In the genomic region with DNA sequence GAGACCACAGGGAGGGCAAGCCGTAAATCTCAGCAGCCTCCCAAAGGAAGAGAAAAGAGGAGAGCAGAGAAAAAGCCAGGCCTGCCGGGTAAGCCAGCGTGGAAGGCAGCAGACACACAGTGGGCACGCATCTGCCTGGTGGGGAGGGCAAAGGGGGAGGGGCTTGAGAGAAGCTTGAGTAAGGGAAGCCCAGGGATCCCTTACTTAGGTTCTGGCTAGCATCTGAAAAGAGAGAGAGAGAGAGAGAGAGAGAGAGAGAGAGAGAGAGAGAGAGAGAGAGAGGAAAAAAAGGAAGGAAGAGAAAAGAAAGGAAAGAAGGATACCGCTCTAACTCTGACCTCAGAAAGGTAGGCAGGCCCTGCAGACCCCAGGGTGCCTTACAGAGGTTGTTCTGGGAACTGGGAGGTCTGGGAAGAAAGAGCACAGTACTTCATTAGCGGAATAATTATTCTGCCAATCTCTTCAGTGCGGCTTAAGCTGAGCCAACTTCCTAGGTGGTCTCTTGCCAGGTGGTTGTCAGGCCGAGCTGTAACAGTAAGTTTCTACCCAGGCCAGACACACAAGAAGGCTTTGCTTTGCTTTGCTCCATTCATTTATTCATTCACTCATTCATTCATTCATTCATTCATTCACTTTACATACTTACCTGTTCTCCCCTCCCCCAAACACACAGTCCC, we compare ENCODE assay signal across 23 mouse cellular contexts. TPM values are rescaled to one million over a fixed set of nuclear protein-coding genes. Genes with fewer than 3 reads are reported as not detected.
DNase-seq lines count a peak whose midpoint lies in the region; ATAC-seq and TF ChIP-seq lines count a peak whose summit lies in the region.
"Had no signal": no experiment of that assay in that cellular context is flagged by ENCODE, and none has a peak within 500 bp of the region (broad histone marks: within the 10 kb centered on the region; RNA-seq: fewer than 3 reads in every experiment).

No protein-coding gene starts in this region.

- no peak overlapping the region for H3K9ac ChIP-seq in midbrain, postnatal 0 days (replicated peaks; ENCODE audit: low read length, poor library complexity, severe bottlenecking)
- H3K9ac ChIP-seq in midbrain, embryonic 16.5 days (ENCODE audit: low read depth, low read length): no peak overlapping the region
- no peak overlapping the region for H3K9ac ChIP-seq in forebrain, embryonic 16.5 days (replicated peaks; ENCODE audit: low read depth, low read length)
- H3K9ac ChIP-seq: embryonic facial prominence, embryonic 13.5 days; hindbrain, embryonic 13.5 days; intestine, embryonic 15.5 days; liver, embryonic 13.5 days; lung, embryonic 15.5 days; midbrain, embryonic 12.5 days had no signal

- TF ChIP-seq CTCF in midbrain, postnatal 0 days (IDR thresholded peaks at IDR 0.05): no peak

- peak; percentile 68 for DNase-seq in heart, adult 11 months
- DNase-seq in heart, postnatal 25 days (ENCODE audit: low spot score): no peak
- peak; percentile 49 for DNase-seq in midbrain, postnatal 0 days (ENCODE audit: low spot score)
- peak; percentile 54 for DNase-seq in retina, embryonic 14.5 days (ENCODE audit: low spot score)
- DNase-seq in heart, adult 8-10 months (ENCODE audit: low spot score): no peak
- DNase-seq: B cell, adult 2 months; cerebellum, adult 8-10 months; gastrocnemius, postnatal 36 days; layer of hippocampus, postnatal 36 days; liver, embryonic 13.5 days; right cerebral cortex, postnatal 14 days; spleen, adult 18-20 months; thymus, postnatal 25 days had no signal

- intact Hi-C loops in heart, postnatal 25 days (cut with DNase I): no loop called here

- H3K4me1 ChIP-seq in midbrain, postnatal 0 days (ENCODE audit: insufficient read depth, low read length): no peaks in the 10 kb centered on the region
- peaks cover 7% of the 10 kb centered on the region for H3K4me1 ChIP-seq in midbrain, embryonic 16.5 days (ENCODE audit: control insufficient read depth, insufficient read depth, low read length)
- peaks cover 24% of the 10 kb centered on the region for H3K4me1 ChIP-seq in forebrain, embryonic 16.5 days (replicated peaks; ENCODE audit: control insufficient read depth, insufficient read depth, low read length)
- H3K4me1 ChIP-seq: heart, embryonic 10.5 days; intestine, embryonic 15.5 days; liver, embryonic 13.5 days; lung, embryonic 15.5 days had no signal

- no peak overlapping the region for H3K4me3 ChIP-seq in midbrain, postnatal 0 days (ENCODE audit: low read depth, low read length)
- no peak overlapping the region for H3K4me3 ChIP-seq in midbrain, embryonic 16.5 days (ENCODE audit: low read depth, low read length)
- H3K4me3 ChIP-seq in forebrain, embryonic 16.5 days (replicated peaks; ENCODE audit: low read length): no peak overlapping the region
- H3K4me3 ChIP-seq: embryonic facial prominence, embryonic 13.5 days; heart, embryonic 10.5 days; hindbrain, embryonic 13.5 days; intestine, embryonic 15.5 days; liver, embryonic 13.5 days; lung, embryonic 15.5 days; midbrain, embryonic 12.5 days had no signal

- H3K9me3 ChIP-seq in midbrain, postnatal 0 days (ENCODE audit: low read length): no peaks in the 10 kb centered on the region
- H3K9me3 ChIP-seq in midbrain, embryonic 16.5 days (replicated peaks; ENCODE audit: control insufficient read depth, low read length, poor library complexity, severe bottlenecking): no peaks in the 10 kb centered on the region
- H3K9me3 ChIP-seq in forebrain, embryonic 16.5 days (ENCODE audit: control insufficient read depth, low read length): no peaks in the 10 kb centered on the region
- H3K9me3 ChIP-seq: embryonic facial prominence, embryonic 13.5 days; heart, embryonic 10.5 days; hindbrain, embryonic 13.5 days; intestine, embryonic 15.5 days; liver, embryonic 13.5 days; lung, embryonic 15.5 days; midbrain, embryonic 12.5 days had no signal

- H3K27ac ChIP-seq in midbrain, postnatal 0 days (ENCODE audit: low read depth, low read length): no peak overlapping the region
- H3K27ac ChIP-seq in midbrain, embryonic 16.5 days (ENCODE audit: low read length): no peak overlapping the region
- H3K27ac ChIP-seq in forebrain, embryonic 16.5 days (ENCODE audit: low read length): no peak overlapping the region
- H3K27ac ChIP-seq: embryonic facial prominence, embryonic 13.5 days; heart, embryonic 10.5 days; hindbrain, embryonic 13.5 days; intestine, embryonic 15.5 days; liver, embryonic 13.5 days; lung, embryonic 15.5 days; midbrain, embryonic 12.5 days had no signal

- H3K36me3 ChIP-seq in midbrain, postnatal 0 days (ENCODE audit: insufficient read depth, low read length): no peaks in the 10 kb centered on the region
- no peaks in the 10 kb centered on the region for H3K36me3 ChIP-seq in midbrain, embryonic 16.5 days (ENCODE audit: control insufficient read depth, insufficient read depth, low read length)
- H3K36me3 ChIP-seq in forebrain, embryonic 16.5 days (ENCODE audit: control insufficient read depth, insufficient read depth): no peaks in the 10 kb centered on the region
- H3K36me3 ChIP-seq: embryonic facial prominence, embryonic 13.5 days; heart, embryonic 10.5 days; hindbrain, embryonic 13.5 days; intestine, embryonic 15.5 days; liver, embryonic 13.5 days; lung, embryonic 15.5 days; midbrain, embryonic 12.5 days had no signal

- no peak overlapping the region for H3K4me2 ChIP-seq in midbrain, postnatal 0 days (ENCODE audit: low read depth, low read length, poor library complexity, severe bottlenecking)
- H3K4me2 ChIP-seq in midbrain, embryonic 16.5 days (ENCODE audit: low read length): no peak overlapping the region
- H3K4me2 ChIP-seq in forebrain, embryonic 16.5 days (ENCODE audit: low read length): no peak overlapping the region
- H3K4me2 ChIP-seq: embryonic facial prominence, embryonic 13.5 days; hindbrain, embryonic 13.5 days; intestine, embryonic 15.5 days; liver, embryonic 13.5 days; lung, embryonic 15.5 days; midbrain, embryonic 12.5 days had no signal

- ATAC-seq in midbrain, postnatal 0 days (ENCODE audit: low FRiP score): no peak
- ATAC-seq in midbrain, embryonic 16.5 days: no peak
- ATAC-seq in forebrain, embryonic 16.5 days: peak; percentile 71
- no peak for ATAC-seq in megakaryocyte progenitor cell, adult 5-6 weeks (replicated peaks; ENCODE audit: poor library complexity)
- ATAC-seq: intestine, embryonic 15.5 days had no signal

- H3K27me3 ChIP-seq in midbrain, postnatal 0 days (ENCODE audit: insufficient read depth, low read length): no peaks in the 10 kb centered on the region
- 0 out of 2 replicates have a peak, but pooled peaks cover 3% of the 10 kb centered on the region for H3K27me3 ChIP-seq in midbrain, embryonic 16.5 days (ENCODE audit: control insufficient read depth, insufficient read depth, low read depth, low read length)
- no peaks in the 10 kb centered on the region for H3K27me3 ChIP-seq in forebrain, embryonic 16.5 days (replicated peaks; ENCODE audit: control insufficient read depth, insufficient read depth, low read length)
- H3K27me3 ChIP-seq: embryonic facial prominence, embryonic 13.5 days; hindbrain, embryonic 13.5 days; intestine, embryonic 15.5 days; liver, embryonic 13.5 days; lung, embryonic 15.5 days; midbrain, embryonic 12.5 days had no signal

- 20% methylated on average over 8 of the region's 8 CpGs for WGBS in midbrain, postnatal 0 days
- WGBS in midbrain, embryonic 16.5 days: 19% methylated on average over 8 of the region's 8 CpGs
- WGBS in forebrain, embryonic 16.5 days: 7% methylated on average over 8 of the region's 8 CpGs

RNA-seq across cellular contexts. Expression of a gene that starts 14.5 kb away (rescaled TPM):
- not detected for total RNA-seq in heart, postnatal 25 days (2021)
- under 0.01 and 0.14 TPM in 2 replicates for total RNA-seq in midbrain, postnatal 0 days (2014; rRNA removed)
- 0.43 and 0.70 TPM in 2 replicates for polyA plus RNA-seq in midbrain, postnatal 0 days (2015; fragmentation: Nextera tagmentation; extraction: Ambion mirVana)
- 0.36 and 0.50 TPM in 2 replicates for polyA plus RNA-seq in midbrain, embryonic 16.5 days (2015; fragmentation: Nextera tagmentation; extraction: Ambion mirVana)
- 0.42 and 0.51 TPM in 2 replicates for polyA plus RNA-seq in forebrain, embryonic 16.5 days (2015; fragmentation: Nextera tagmentation; extraction: Ambion mirVana)
- total RNA-seq in megakaryocyte progenitor cell, adult 5-6 weeks (2015): not detected in 2 replicates
- 1.7 and 2.5 TPM in 2 replicates for total RNA-seq in megakaryocyte progenitor cell, adult 5-6 weeks (2017)
- total RNA-seq in heart, adult 8-10 months (2022): not detected

RNA-seq across cellular contexts. Expression of a gene that starts 50.7 kb away (rescaled TPM):
- total RNA-seq in heart, postnatal 25 days (2021): not detected
- 0.14 and 0.33 TPM in 2 replicates for total RNA-seq in midbrain, postnatal 0 days (2014; rRNA removed)
- 0.19 and 0.27 TPM in 2 replicates for polyA plus RNA-seq in midbrain, postnatal 0 days (2015; fragmentation: Nextera tagmentation; extraction: Ambion mirVana)
- polyA plus RNA-seq in midbrain, embryonic 16.5 days (2015; fragmentation: Nextera tagmentation; extraction: Ambion mirVana): 0.11 and 0.23 TPM in 2 replicates
- polyA plus RNA-seq in forebrain, embryonic 16.5 days (2015; fragmentation: Nextera tagmentation; extraction: Ambion mirVana): 0.31 TPM in 1 of 2 replicates, not detected in the other
- total RNA-seq in megakaryocyte progenitor cell, adult 5-6 weeks (2015): not detected in 2 replicates
- not detected in 2 replicates for total RNA-seq in megakaryocyte progenitor cell, adult 5-6 weeks (2017)
- total RNA-seq in heart, adult 8-10 months (2022): not detected
- total RNA-seq: gastrocnemius, postnatal 36 days had no signal
- polyA plus RNA-seq: embryonic facial prominence, embryonic 13.5 days; heart, embryonic 10.5 days; hindbrain, embryonic 13.5 days; intestine, embryonic 15.5 days; large intestine, adult 2 months; liver, embryonic 13.5 days had no signal

Comparison
In these comparisons a context has a peak if more than half of its experiments do, and no peak if none do; other contexts are left out.
1. DNase-seq: peak in heart, adult 11 months (single experiment), midbrain, postnatal 0 days (single experiment) and retina, embryonic 14.5 days (single experiment); none in heart, postnatal 25 days (single experiment) and heart, adult 8-10 months (single experiment).